Mouse (Mus musculus): Measurements from ENCODE around the gene Map3k21. TPM values are rescaled to one million over a fixed set of nuclear protein-coding genes. Genes with fewer than 3 reads are reported as not detected.

The Map3k21 gene
- polyA plus RNA-seq (2015; fragmentation: Nextera tagmentation; extraction: Ambion mirVana) = 0.04 and 0.11 TPM in 2 replicates

DNA sequence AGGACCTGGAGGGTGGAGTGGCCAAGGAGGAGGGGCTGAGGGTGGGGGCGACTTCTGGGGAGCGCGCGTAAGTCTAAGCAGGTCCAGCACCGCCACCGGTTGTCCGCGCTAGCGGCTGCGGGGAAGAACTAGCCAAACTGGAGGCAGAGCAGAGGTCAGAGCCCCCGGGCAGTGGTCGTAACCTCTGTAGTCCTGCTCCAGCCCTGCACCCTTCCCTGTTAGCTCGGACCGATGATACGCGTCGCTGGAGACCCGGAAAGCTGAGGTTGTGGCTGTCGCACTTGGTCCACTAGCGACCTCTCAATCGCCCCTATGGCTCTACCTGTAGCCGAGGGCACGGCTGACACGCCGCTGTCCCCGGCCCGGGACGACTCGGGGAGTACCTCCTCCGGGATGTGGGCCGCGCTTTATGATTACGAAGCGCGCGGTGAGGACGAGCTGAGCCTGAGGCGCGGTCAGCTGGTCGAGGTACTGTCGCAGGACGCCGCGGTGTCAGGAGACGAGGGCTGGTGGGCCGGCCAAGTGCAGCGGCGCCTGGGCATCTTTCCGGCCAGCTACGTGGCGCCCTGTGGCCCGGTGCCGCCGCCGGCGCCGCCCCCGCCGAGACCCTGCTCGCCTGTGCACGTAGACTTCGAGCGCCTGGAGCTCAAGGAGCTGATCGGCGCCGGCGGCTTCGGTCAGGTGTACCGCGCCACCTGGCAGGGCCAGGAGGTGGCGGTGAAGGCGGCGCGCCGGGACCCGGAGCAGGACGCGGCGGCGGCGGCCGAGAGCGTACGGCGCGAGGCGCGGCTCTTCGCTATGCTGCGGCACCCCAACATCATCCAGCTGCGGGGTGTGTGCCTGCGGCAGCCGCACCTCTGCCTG lies at the start of gene Map3k21:
Map3k21 (plus strand) TSS at position 86 of the 864 bp plus-strand sequence.
- ATAC-seq (ENCODE audit: low FRiP score, low read depth) = peak; percentile 22; the same call in 1 of the 2 replicates

GRCm38 (mm10) chr8:125866125-125866524 lies 44.1 kb upstream of the Map3k21 start:
- WGBS = 76% methylated on average over 12 of the region's 12 CpGs
- no peak overlapping the region for H3K4me2 ChIP-seq (replicated peaks)
- no peak for ATAC-seq (ENCODE audit: low FRiP score, low read depth)
- H3K27me3 ChIP-seq = peaks cover 25% of the 10 kb centered on the region
- H3K4me3 ChIP-seq = no peak overlapping the region
- H3K9ac ChIP-seq = no peak overlapping the region
- no peaks in the 10 kb centered on the region for H3K36me3 ChIP-seq
- H3K27ac ChIP-seq = no peak overlapping the region
- H3K9me3 ChIP-seq = no peaks in the 10 kb centered on the region
- peaks cover 21% of the 10 kb centered on the region for H3K4me1 ChIP-seq

More for the DNA sequence above, at the start of gene Map3k21:
- WGBS = under 1% methylated on average over 79 of the region's 93 CpGs
- Histone ChIP-seq H3K36me3 (no peaks in the 10 kb centered on the region), H3K27ac (no peak within 1 kb of the TSS), H3K9me3 (0 out of 2 replicates have a peak, but pooled peaks cover 3% of the 10 kb centered on the region), H3K4me2 (replicated peaks) (peak within 1 kb of the TSS; percentile 100), H3K4me1 (peaks cover 32% of the 10 kb centered on the region), H3K27me3 (peaks cover 80% of the 10 kb centered on the region), H3K9ac (peak within 1 kb of the TSS; percentile 60), H3K4me3 (peak within 1 kb of the TSS; percentile 60)

DNA sequence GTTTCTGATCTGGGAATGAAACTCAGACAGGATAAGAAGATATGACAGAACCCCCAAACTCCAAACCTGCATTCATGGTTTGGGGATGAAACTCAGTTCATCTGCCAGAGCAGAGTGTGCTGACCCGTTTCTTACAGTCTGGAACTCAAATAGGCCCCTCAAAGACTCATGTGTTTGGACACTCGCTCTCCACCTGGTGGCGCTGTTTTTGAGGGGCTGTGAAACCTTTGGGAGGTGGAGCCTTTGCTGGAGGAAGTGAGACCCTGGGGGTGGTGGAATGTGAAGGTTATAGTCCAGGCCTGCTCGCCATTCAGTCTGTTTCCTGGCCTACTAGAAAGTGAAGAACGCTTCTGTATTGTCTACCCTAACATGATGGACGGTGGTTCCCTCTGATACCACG lies 41.7 kb upstream of the Map3k21 start:
- H3K4me2 ChIP-seq (replicated peaks) = no peak overlapping the region
- H3K27me3 ChIP-seq = peaks cover 17% of the 10 kb centered on the region
- H3K4me1 ChIP-seq = peaks cover 20% of the 10 kb centered on the region
- no peak overlapping the region for H3K27ac ChIP-seq
- H3K9me3 ChIP-seq = no peaks in the 10 kb centered on the region
- H3K9ac ChIP-seq = no peak overlapping the region
- 64% methylated on average over 7 of the region's 7 CpGs for WGBS
- no peak for ATAC-seq (ENCODE audit: low FRiP score, low read depth)
- no peak overlapping the region for H3K4me3 ChIP-seq
- H3K36me3 ChIP-seq = no peaks in the 10 kb centered on the region

DNA sequence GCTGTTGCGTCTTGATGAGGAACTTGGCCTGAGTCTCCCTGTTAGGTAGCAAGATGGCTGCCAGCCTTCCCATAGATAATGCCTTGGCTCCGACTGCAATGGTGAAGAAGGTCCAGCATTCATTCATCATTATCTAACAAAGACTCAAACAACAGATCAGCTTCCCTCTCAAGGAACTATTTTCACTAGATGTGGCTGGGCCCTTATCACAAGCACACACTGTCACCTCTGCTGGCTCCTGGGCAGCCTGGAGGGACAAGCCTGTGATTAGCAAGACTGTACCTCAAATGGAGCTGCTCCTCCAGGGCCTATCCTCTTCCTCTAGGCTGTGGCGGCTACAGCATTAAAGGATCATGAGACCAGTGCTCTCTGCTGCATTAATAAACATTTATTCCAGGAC lies 40.5 kb upstream of the Map3k21 start:
- 89% methylated on average over 3 of the region's 3 CpGs for WGBS
- peaks cover 17% of the 10 kb centered on the region for H3K27me3 ChIP-seq
- no peaks in the 10 kb centered on the region for H3K36me3 ChIP-seq
- H3K27ac ChIP-seq = no peak overlapping the region
- no peaks in the 10 kb centered on the region for H3K9me3 ChIP-seq
- no peak overlapping the region for H3K9ac ChIP-seq
- peaks cover 27% of the 10 kb centered on the region for H3K4me1 ChIP-seq
- H3K4me2 ChIP-seq (replicated peaks) = no peak overlapping the region
- ATAC-seq (ENCODE audit: low FRiP score, low read depth) = no peak
- H3K4me3 ChIP-seq = no peak overlapping the region

DNA sequence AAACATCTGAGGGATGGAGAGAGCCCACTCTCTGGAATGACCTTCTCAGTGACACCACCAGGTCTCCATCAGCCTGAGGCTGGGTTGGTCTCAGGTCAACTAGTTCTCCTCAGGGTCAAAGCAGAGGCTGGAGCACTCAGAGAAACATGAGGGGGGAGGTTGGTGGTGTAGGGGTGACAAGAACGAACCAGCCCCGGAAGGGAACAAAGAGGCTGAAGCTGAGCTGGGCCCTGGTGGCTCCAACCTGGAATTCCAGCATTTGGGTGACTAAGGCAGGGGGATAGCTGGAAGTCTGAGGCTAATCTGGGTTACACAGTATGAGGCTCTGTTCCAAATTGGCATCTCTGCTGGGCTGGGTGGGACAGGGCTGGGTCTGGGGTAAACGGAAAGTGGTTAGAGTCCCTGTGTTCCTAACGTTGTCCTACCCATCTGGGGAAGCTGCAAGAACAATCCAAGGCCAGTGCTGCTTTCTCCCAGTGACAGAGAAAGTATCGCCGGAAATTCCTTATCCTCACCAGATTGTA lies 40.0 kb upstream of the Map3k21 start:
- H3K9me3 ChIP-seq = no peaks in the 10 kb centered on the region
- no peak overlapping the region for H3K9ac ChIP-seq
- no peak overlapping the region for H3K4me3 ChIP-seq
- H3K36me3 ChIP-seq = no peaks in the 10 kb centered on the region
- H3K27ac ChIP-seq = no peak overlapping the region
- no peak overlapping the region for H3K4me2 ChIP-seq (replicated peaks)
- WGBS = 34% methylated on average over 6 of the region's 6 CpGs
- peaks cover 17% of the 10 kb centered on the region for H3K27me3 ChIP-seq
- H3K4me1 ChIP-seq = peaks cover 31% of the 10 kb centered on the region
- ATAC-seq (ENCODE audit: low FRiP score, low read depth) = no peak

DNA sequence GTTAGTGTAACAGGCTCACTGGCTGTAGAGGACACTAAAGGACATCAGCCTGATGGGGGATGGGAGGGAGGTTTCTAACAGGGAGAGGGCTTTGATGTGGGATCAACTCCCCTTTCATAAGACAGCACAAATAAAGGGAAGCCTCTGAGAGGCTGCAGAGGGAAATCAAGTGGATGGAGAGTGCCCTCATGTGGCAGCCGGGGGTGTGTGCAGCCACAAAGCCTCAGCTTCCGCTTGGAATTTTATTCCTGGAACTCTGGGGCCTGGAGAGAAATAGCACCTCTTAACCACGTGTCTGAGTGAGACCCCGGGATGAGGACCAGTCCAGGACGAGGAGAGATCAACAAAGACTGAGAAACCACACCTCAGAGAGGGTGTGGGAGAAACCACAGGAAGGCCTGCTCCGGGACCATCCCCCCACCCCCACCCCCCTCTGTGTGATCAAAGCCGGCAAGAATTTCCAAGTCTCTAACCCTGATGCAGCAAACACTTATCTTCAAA lies 39.4 kb upstream of the Map3k21 start:
- Histone ChIP-seq H3K27me3 (peaks cover 14% of the 10 kb centered on the region), H3K9ac (no peak overlapping the region), H3K27ac (no peak overlapping the region), H3K36me3 (no peaks in the 10 kb centered on the region), H3K9me3 (no peaks in the 10 kb centered on the region), H3K4me1 (peaks cover 31% of the 10 kb centered on the region), H3K4me2 (replicated peaks) (peak overlapping the region; percentile 37; the same call in 1 of the 2 replicates), H3K4me3 (no peak overlapping the region)
- 2% methylated on average over 7 of the region's 7 CpGs for WGBS
- peak; percentile 51; the same call in 1 of the 2 replicates for ATAC-seq (ENCODE audit: low FRiP score, low read depth)

GRCm38 (mm10) chr8:125872501-125873249 lies 37.6 kb upstream of the Map3k21 start:
- Histone ChIP-seq H3K9me3 (no peaks in the 10 kb centered on the region), H3K4me1 (peaks cover 31% of the 10 kb centered on the region), H3K4me3 (no peak overlapping the region), H3K36me3 (no peaks in the 10 kb centered on the region), H3K9ac (no peak overlapping the region), H3K27me3 (peaks cover 17% of the 10 kb centered on the region), H3K4me2 (replicated peaks) (no peak overlapping the region), H3K27ac (peak overlapping the region; percentile 49)
- 30% methylated on average over 9 of the region's 9 CpGs for WGBS
- ATAC-seq (ENCODE audit: low FRiP score, low read depth) = peak; percentile 60; the same call in 1 of the 2 replicates

DNA sequence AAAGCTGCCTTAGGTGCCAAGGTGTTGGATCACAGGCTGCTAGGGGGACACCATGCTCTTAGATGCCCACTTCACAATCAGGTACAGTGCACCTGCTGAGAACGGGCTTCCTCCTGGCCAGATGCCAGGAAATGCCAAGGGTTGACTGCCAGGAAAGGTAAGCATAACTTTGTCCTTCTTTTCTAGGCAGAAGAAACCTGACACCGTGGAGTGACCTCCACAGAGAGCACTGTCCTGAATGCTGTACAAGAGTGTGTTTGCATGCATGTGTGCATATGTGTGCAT lies 37.1 kb upstream of the Map3k21 start:
- Histone ChIP-seq H3K27ac (peak overlapping the region; percentile 49; the same call in 1 of the 2 replicates), H3K4me3 (no peak overlapping the region), H3K9ac (no peak overlapping the region), H3K27me3 (peaks cover 17% of the 10 kb centered on the region), H3K4me2 (replicated peaks) (no peak overlapping the region), H3K36me3 (no peaks in the 10 kb centered on the region), H3K9me3 (no peaks in the 10 kb centered on the region), H3K4me1 (peaks cover 31% of the 10 kb centered on the region)
- WGBS = 67% methylated on average over 2 of the region's 2 CpGs
- ATAC-seq (ENCODE audit: low FRiP score, low read depth) = no peak

- 86% methylated on average over 4 of the region's 4 CpGs for WGBS
- Histone ChIP-seq H3K36me3 (no peaks in the 10 kb centered on the region), H3K27me3 (peaks cover 3% of the 10 kb centered on the region; the same call in 1 of the 2 replicates), H3K4me1 (no peaks in the 10 kb centered on the region), H3K4me3 (no peak overlapping the region), H3K9ac (no peak overlapping the region), H3K27ac (no peak overlapping the region), H3K4me2 (replicated peaks) (no peak overlapping the region), H3K9me3 (0 out of 2 replicates have a peak, but pooled peaks cover 2% of the 10 kb centered on the region)
- no peak for ATAC-seq (ENCODE audit: low FRiP score, low read depth)
Measured at GRCm38 (mm10) chr8:125880447-125880846, 29.8 kb upstream of the Map3k21 start.

DNA sequence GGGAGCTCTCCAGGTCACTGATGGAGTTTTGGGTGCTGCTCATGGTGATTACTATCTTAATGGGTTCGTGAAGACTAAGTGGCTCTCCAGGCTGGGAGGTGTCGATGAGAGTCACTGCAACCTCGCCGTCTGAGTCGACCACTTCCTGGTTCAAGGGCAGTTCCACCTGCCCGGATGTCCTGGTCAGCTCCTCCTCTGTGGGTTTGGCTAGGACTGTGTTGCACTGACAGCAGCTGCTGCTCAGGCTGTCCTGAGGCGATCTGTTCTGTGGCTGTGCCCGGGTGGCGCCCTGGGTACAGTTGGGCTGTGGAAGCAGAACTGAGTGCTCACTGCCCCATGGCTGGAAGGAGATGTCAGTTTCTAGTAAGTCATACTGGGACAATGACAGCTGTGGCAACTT lies 22.7 kb upstream of the Map3k21 start:
- Histone ChIP-seq H3K27me3 (peaks cover 4% of the 10 kb centered on the region; the same call in 1 of the 2 replicates), H3K36me3 (no peaks in the 10 kb centered on the region), H3K9ac (no peak overlapping the region), H3K4me2 (replicated peaks) (no peak overlapping the region), H3K4me1 (no peaks in the 10 kb centered on the region), H3K27ac (no peak overlapping the region), H3K4me3 (no peak overlapping the region), H3K9me3 (0 out of 2 replicates have a peak, but pooled peaks cover 2% of the 10 kb centered on the region)
- WGBS = 85% methylated on average over 9 of the region's 9 CpGs
- no peak for ATAC-seq (ENCODE audit: low FRiP score, low read depth)

DNA sequence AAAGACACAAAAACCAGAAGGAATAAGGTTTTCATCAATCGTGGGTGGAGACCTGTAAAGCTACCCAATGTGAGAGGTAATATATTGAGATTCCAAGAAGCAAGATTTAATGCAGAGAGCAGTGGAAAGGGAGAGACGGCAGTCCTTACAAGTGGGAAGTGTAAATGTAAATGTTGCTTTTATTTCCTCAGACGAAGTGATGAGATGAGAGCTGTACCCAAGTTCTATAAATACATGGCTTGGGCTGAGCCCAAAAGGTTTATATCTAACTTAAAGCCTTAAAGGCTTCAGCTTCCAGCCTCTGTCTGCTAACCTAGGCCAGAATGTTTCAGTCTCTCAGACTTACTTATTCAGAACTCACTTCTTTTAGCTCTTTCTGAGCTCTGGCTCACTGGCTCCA lies 20.3 kb upstream of the Map3k21 start:
- 81% methylated on average over 3 of the region's 3 CpGs for WGBS
- Histone ChIP-seq H3K4me3 (no peak overlapping the region), H3K27ac (no peak overlapping the region), H3K4me1 (no peaks in the 10 kb centered on the region), H3K9me3 (0 out of 2 replicates have a peak, but pooled peaks cover under 1% of the 10 kb centered on the region), H3K27me3 (peaks cover 12% of the 10 kb centered on the region), H3K4me2 (replicated peaks) (no peak overlapping the region), H3K9ac (no peak overlapping the region), H3K36me3 (no peaks in the 10 kb centered on the region)
- no peak for ATAC-seq (ENCODE audit: low FRiP score, low read depth)

DNA sequence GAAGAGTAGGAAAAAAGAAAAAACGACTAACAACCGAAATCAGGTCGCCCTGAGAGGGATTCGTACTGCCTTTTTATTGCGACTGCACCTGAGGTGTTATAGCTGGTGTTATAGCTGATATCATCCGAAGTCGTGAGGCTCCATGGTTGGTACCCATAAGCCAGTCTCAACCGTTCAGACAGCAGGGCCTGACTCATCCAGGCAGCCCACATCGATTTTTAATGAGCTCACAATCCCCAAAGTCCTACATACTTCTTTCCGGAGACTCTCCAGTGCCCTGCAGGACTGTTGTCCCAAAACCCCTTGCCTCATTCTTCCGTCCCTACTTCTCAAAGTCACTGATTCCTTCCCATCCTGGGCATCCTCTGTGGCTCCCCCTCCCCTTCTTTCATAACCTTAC lies 12.9 kb upstream of the Map3k21 start:
- Histone ChIP-seq H3K4me1 (peaks cover 11% of the 10 kb centered on the region), H3K27me3 (peaks cover 45% of the 10 kb centered on the region), H3K27ac (no peak overlapping the region), H3K36me3 (no peaks in the 10 kb centered on the region), H3K4me3 (no peak overlapping the region), H3K9ac (no peak overlapping the region), H3K4me2 (replicated peaks) (no peak overlapping the region), H3K9me3 (no peaks in the 10 kb centered on the region)
- 57% methylated on average over 11 of the region's 11 CpGs for WGBS
- ATAC-seq (ENCODE audit: low FRiP score, low read depth) = no peak
